Mouse (Mus musculus) hindbrain, embryonic 11.5 days (tissue): ENCODE measurements at regions not wholly inside any gene's neighbourhood (a gene's known extent, or its start where the extent isn't known, plus 50 kb on each side); places are given as distances from the start of the nearest gene placed in this dataset.
A peak's percentile ranks its signal among the peaks of the same experiment; 100 is the strongest.

Experiments
- ATAC-seq: fragments of 200-750 bp; cut with Nextera tagmentation; 2 replicates; pipeline ENCODE4 v1.8.0; 2017; ENCODE audit warnings: mild to moderate bottlenecking, moderate TSS enrichment, moderate library complexity; ENCODE audit not compliant: low FRiP score
- DNase-seq: peaks from one replicate; pipeline ENCODE4 v3.0.0-alpha.2; 2015; ENCODE audit warnings: low spot score
- H3K27ac ChIP-seq: fragments of 300-500 bp; sonication (generic); 2 replicates; pipeline ENCODE4 v1.5.1; 2014; ENCODE audit warnings: mild to moderate bottlenecking, low read depth, low read length
- H3K27me3 ChIP-seq: fragments of 300-500 bp; sonication (generic); 2 replicates; pipeline ENCODE4 v1.6.1; 2014; ENCODE audit warnings: mild to moderate bottlenecking, low read length, moderate library complexity, mixed read lengths; ENCODE audit not compliant: control insufficient read depth, insufficient read depth
- H3K36me3 ChIP-seq: fragments of 300-500 bp; sonication (generic); 2 replicates; pipeline ENCODE4 v1.6.1; 2014; ENCODE audit warnings: mild to moderate bottlenecking, low read length, moderate library complexity, mixed read lengths; ENCODE audit not compliant: control insufficient read depth, insufficient read depth
- H3K4me1 ChIP-seq: fragments of 300-500 bp; sonication (generic); replicated peaks from 2 replicates; pipeline ENCODE4 v1.6.1; 2014; ENCODE audit warnings: low read length, mixed read lengths; ENCODE audit not compliant: control insufficient read depth, insufficient read depth
- H3K4me2 ChIP-seq: fragments of 300-500 bp; sonication (generic); replicated peaks from 2 replicates; pipeline ENCODE4 v1.6.1; 2014; ENCODE audit warnings: mild to moderate bottlenecking, low read depth, low read length
- H3K4me3 ChIP-seq: fragments of 300-500 bp; sonication (generic); 2 replicates; pipeline ENCODE4 v1.5.1; 2014; ENCODE audit warnings: low read depth, low read length
- H3K9ac ChIP-seq: fragments of 300-500 bp; sonication (generic); 2 replicates; pipeline ENCODE4 v1.6.1; 2014; ENCODE audit warnings: low read depth, low read length
- H3K9me3 ChIP-seq: fragments of 300-500 bp; sonication (generic); 2 replicates; pipeline ENCODE4 v1.6.1; 2016; ENCODE audit warnings: low read length; ENCODE audit not compliant: control insufficient read depth
- WGBS: fragments of 180-500 bp; shearing (Covaris S2); extraction: QIAGEN DNeasy Blood & Tissue Kit; methylation state at CpG from one replicate; pipeline ENCODE4 v1.1.7; 2014; 5-methylcytosine and 5-hydroxymethylcytosine counted together

DNA sequence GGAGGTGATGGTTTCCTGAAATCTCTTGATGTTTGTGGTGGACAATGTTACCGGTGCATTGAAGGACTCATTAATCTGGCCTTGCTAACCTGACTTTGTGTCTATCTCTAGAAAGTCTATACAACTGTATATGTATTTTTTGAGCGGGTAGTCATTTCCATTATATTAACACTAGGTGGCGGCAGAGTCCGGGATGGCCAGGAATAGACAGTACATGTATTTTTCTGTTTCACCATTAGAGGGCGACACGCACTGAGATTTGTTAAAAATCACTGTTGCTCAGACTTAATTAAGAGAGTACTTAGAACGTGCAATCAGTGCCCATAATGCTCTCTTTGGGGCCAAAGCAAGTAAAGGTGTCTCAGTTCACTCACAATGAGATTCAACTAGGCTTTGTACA, 146.1 kb upstream of the Il1rapl2 start:
- Histone ChIP-seq H3K4me2 (no peak overlapping the region), H3K27ac (no peak overlapping the region), H3K4me3 (no peak overlapping the region), H3K27me3 (no peaks in the 10 kb centered on the region), H3K9ac (no peak overlapping the region), H3K4me1 (no peaks in the 10 kb centered on the region), H3K9me3 (no peaks in the 10 kb centered on the region), H3K36me3 (no peaks in the 10 kb centered on the region)
- DNase-seq: peak; percentile 6
- ATAC-seq: no peak
- WGBS: 53% methylated on average over 7 of the region's 7 CpGs
